Mouse (Mus musculus) myocyte (in vitro differentiated cells): ENCODE results near the gene Scarb1. TPM values are rescaled to one million over a fixed set of nuclear protein-coding genes. Genes with fewer than 3 reads are reported as not detected.

Experiments
- H3K27me3 ChIP-seq: one replicate; pipeline ENCODE4 v1.6.1; 2011; ENCODE audit not compliant: control insufficient read depth, insufficient read depth, insufficient read length
- H3K36me3 ChIP-seq: one replicate; pipeline ENCODE4 v1.6.1; 2011; ENCODE audit not compliant: control insufficient read depth, insufficient read depth
- H3K4me2 ChIP-seq: one replicate; pipeline ENCODE4 v1.6.1; 2011; ENCODE audit warnings: low read depth, control low read depth
- H3K4me3 ChIP-seq: one replicate; pipeline ENCODE4 v1.5.1; 2011; ENCODE audit warnings: mild to moderate bottlenecking, control low read depth, moderate library complexity
- H3K79me2 ChIP-seq: one replicate; pipeline ENCODE4 v1.6.1; 2011; ENCODE audit not compliant: control insufficient read depth, insufficient read depth
- H3ac ChIP-seq: one replicate; pipeline ENCODE4 v1.6.1; 2011; ENCODE audit not compliant: control insufficient read depth, insufficient read length
- CEBPB ChIP-seq: IDR thresholded peaks from 2 replicates; pipeline ENCODE4 v1.6.1; 2011; ENCODE audit warnings: mild to moderate bottlenecking, moderate library complexity; ENCODE audit not compliant: poor library complexity, insufficient read depth, severe bottlenecking
- E2F4 ChIP-seq: IDR thresholded peaks from one replicate; pipeline ENCODE4 v1.6.1; 2011; ENCODE audit warnings: mild to moderate bottlenecking, control low read depth, moderate library complexity; ENCODE audit not compliant: insufficient read depth
- MAX ChIP-seq: IDR thresholded peaks from one replicate; pipeline ENCODE4 v1.6.1; 2011; ENCODE audit warnings: low read depth, mild to moderate bottlenecking, control low read depth
- MYOD1 ChIP-seq, 3 experiments: IDR thresholded peaks; one replicate each; pipeline ENCODE4 v1.6.1; 2011; ENCODE audit warnings: control low read depth in 2 of 3, low read depth in 2 of 3, mild to moderate bottlenecking in 2 of 3, moderate library complexity in 1 of 3; ENCODE audit not compliant: insufficient read length in 2 of 3, control insufficient read depth in 1 of 3
- MYOG ChIP-seq, 3 experiments: IDR thresholded peaks; one replicate each; pipeline ENCODE4 v1.6.1; 2011; ENCODE audit warnings: control low read depth in 2 of 3, low read depth in 2 of 3, mild to moderate bottlenecking in 2 of 3; ENCODE audit not compliant: insufficient read length in 2 of 3, control insufficient read depth in 1 of 3, insufficient read depth in 1 of 3
- POLR2A ChIP-seq: IDR thresholded peaks from one replicate; pipeline ENCODE4 v1.6.1; 2011; ENCODE audit warnings: low read depth, mild to moderate bottlenecking, control low read depth, moderate library complexity; ENCODE audit not compliant: insufficient read length
- POLR2AphosphoS2 ChIP-seq: IDR thresholded peaks from one replicate; pipeline ENCODE4 v1.6.1; 2011; ENCODE audit warnings: low read depth, control low read depth; ENCODE audit not compliant: insufficient read length
- REST ChIP-seq: IDR thresholded peaks from one replicate; pipeline ENCODE4 v1.6.1; 2011; ENCODE audit warnings: mild to moderate bottlenecking, control low read depth, moderate library complexity; ENCODE audit not compliant: insufficient read depth, insufficient read length
- SRF ChIP-seq: IDR thresholded peaks from one replicate; pipeline ENCODE4 v1.6.1; 2011; ENCODE audit warnings: low read depth; ENCODE audit not compliant: control insufficient read depth, insufficient read length
- TCF12 ChIP-seq: IDR thresholded peaks from one replicate; pipeline ENCODE4 v1.6.1; 2011; ENCODE audit warnings: mild to moderate bottlenecking, control low read depth; ENCODE audit not compliant: poor library complexity, insufficient read depth, severe bottlenecking
- TCF3 ChIP-seq: IDR thresholded peaks from one replicate; pipeline ENCODE4 v1.6.1; 2011; ENCODE audit warnings: low read depth, control low read depth; ENCODE audit not compliant: insufficient read length
- USF1 ChIP-seq: IDR thresholded peaks from one replicate; pipeline ENCODE4 v1.6.1; 2011; ENCODE audit warnings: low read depth, mild to moderate bottlenecking, control low read depth, moderate library complexity
- polyA plus RNA-seq: library from polyadenylated mRNA; unstranded; fragments of >200 nt; fragmentation: generic; extraction: Trizol; gene quantifications from one replicate; pipeline ENCODE4 v1.2.1, GENCODE M21; 2012; ENCODE audit warnings: missing spikeins

Gene Scarb1
- polyA plus RNA-seq, 1 experiment: 28.6 TPM

DNA sequence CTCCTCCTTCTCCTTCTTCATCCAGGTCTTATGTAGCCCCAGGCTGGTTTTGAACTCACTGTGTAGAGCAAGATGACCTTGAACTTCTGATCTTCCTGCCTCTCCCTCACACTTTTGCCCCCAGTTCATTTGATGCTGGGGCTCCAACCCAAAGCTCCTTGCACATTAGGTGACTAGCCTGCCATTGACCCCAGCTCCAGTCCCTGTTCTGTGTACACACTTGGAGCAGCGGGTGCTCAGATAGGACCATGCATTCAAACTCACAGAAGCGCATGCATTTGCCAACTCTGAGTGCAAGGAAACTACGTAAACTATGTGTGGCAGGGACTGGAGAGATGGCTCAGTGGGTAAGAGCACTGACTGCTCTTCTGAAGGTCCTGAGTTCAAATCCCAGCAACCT, 66.1 kb downstream of the Scarb1 start:
- Histone ChIP-seq H3K27me3 (no peaks in the 10 kb centered on the region), H3K4me2 (no peak overlapping the region), H3K4me3 (no peak overlapping the region), H3ac (no peak overlapping the region), H3K79me2 (no peaks in the 10 kb centered on the region), H3K36me3 (no peaks in the 10 kb centered on the region)
- no peak for TF ChIP-seq MYOD1 (IDR thresholded peaks at IDR 0.05; ENCODE audit: control insufficient read depth in 1 of 3, insufficient read length in 2 of 3, low read depth in 2 of 3)
- no peak for TF ChIP-seq TCF12
- no peak for TF ChIP-seq MAX
- no peak for TF ChIP-seq USF1
- TF ChIP-seq CEBPB: no peak
- TF ChIP-seq TCF3: no peak
- no peak for TF ChIP-seq POLR2A
- no peak for TF ChIP-seq MYOG (IDR thresholded peaks at IDR 0.05; ENCODE audit: control insufficient read depth in 1 of 3, insufficient read depth in 1 of 3, insufficient read length in 2 of 3, low read depth in 2 of 3)
- TF ChIP-seq E2F4: no peak
- TF ChIP-seq POLR2AphosphoS2: no peak
- no peak for TF ChIP-seq REST
- TF ChIP-seq SRF: no peak

DNA sequence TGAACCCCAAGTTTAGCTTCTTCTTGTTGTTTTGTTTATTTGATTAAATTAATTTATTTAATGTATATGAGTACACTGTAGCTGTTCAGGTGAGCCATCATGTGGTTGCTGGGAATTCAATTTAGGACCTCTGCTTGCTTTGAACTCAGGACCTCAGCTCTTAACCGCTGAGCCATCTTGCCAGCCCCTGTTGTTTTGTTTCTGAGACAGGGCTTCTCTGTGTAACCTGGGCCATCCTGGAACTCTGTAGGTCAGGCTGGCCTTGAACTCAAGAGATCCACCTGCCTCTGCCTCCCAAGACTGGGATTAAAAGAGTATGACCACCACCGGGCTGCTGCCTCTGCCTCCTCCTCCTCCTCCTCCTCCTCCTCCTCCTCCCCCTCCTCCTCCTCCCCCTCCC, 66.7 kb downstream of the Scarb1 start:
- Histone ChIP-seq H3K27me3 (no peaks in the 10 kb centered on the region), H3K79me2 (no peaks in the 10 kb centered on the region), H3K4me3 (no peak overlapping the region), H3K4me2 (peak overlapping the region; percentile 50), H3K36me3 (no peaks in the 10 kb centered on the region), H3ac (no peak overlapping the region)
- TF ChIP-seq MAX (no peak), TCF12 (no peak), POLR2A (no peak), MYOD1 (IDR thresholded peaks at IDR 0.05; ENCODE audit: control insufficient read depth in 1 of 3, insufficient read length in 2 of 3, low read depth in 2 of 3) (no peak), REST (no peak), USF1 (no peak), MYOG (IDR thresholded peaks at IDR 0.05; ENCODE audit: control insufficient read depth in 1 of 3, insufficient read depth in 1 of 3, insufficient read length in 2 of 3, low read depth in 2 of 3) (no peak)

DNA sequence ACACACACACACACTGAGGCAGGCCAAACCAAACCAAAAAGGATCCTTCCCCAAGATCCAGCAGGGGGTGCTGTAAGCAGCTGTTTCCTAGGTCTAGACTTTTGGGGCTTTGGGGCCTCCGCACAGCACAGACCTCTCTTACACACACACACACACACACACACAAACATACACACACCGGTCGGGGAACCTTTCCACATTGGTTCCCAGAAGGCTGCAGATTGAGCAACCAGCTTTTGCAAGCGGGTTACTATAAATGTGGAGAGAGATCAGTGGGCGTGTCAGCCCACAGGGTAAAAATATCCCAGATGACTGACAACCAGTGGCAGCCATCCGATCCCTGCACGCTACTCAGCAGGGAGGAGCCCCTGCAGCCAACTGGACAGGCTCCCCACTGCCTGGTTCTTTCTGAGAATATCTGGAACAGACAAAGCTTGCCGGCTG, 67.2 kb downstream of the Scarb1 start:
- Histone ChIP-seq H3K36me3 (no peaks in the 10 kb centered on the region), H3K4me2 (peak overlapping the region; percentile 50), H3K79me2 (no peaks in the 10 kb centered on the region), H3ac (no peak overlapping the region), H3K27me3 (no peaks in the 10 kb centered on the region), H3K4me3 (no peak overlapping the region)
- TF ChIP-seq MAX (no peak), E2F4 (no peak), SRF (no peak), POLR2AphosphoS2 (no peak), MYOD1 (IDR thresholded peaks at IDR 0.05; ENCODE audit: control insufficient read depth in 1 of 3, insufficient read length in 2 of 3, low read depth in 2 of 3) (peak in 1 of 3 experiments; percentile 52), CEBPB (peak; percentile 93), TCF12 (peak; percentile 1), USF1 (no peak), MYOG (IDR thresholded peaks at IDR 0.05; ENCODE audit: control insufficient read depth in 1 of 3, insufficient read depth in 1 of 3, insufficient read length in 2 of 3, low read depth in 2 of 3) (peak in 2 of 3 experiments; percentile 20 to 23), TCF3 (no peak), POLR2A (no peak)

DNA sequence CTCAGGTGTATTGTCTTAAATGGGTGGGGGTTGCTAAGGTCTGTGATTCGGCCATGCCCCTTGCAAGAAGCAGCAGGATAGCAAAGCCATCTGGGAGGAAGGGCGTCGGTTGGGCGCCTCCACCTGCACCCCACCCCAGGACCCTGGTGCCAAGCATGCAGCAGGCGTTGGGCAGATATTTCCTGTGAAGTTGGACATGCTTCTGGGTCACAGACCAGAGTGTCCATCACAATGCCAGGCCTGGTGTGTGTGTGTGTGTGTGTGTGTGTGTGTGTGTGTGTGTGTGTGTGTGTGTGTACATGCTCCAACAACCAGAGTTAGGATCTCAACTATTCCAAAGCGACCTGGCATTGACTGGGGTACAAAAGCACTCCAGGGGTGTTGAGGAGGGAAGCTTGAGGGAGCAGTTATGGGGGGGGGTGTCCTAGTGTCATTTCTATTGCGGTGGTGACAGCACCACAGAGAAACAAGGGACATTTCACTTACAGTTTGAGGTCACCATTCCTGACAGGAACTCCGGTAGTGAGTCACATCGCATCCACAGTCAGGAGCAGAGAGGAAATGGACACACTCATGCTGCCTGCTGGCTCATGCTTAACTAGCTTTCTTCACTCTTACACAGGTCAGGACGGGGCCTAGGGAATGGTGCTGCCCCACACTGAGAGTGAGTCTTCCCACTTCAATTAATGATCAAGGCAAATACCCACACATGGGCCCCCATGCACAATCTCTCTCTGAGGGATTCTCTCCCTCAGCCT, 68.5 kb downstream of the Scarb1 start:
- no peak overlapping the region for H3K4me2 ChIP-seq
- H3K36me3 ChIP-seq: no peaks in the 10 kb centered on the region
- H3ac ChIP-seq: no peak overlapping the region
- no peak for TF ChIP-seq SRF
- TF ChIP-seq USF1: no peak
- no peak for TF ChIP-seq MYOD1 (IDR thresholded peaks at IDR 0.05; ENCODE audit: control insufficient read depth in 1 of 3, insufficient read length in 2 of 3, low read depth in 2 of 3)
- no peak for TF ChIP-seq E2F4
- no peak for TF ChIP-seq REST
- TF ChIP-seq CEBPB: no peak
- TF ChIP-seq MAX: no peak
- TF ChIP-seq TCF3: no peak
- no peak for TF ChIP-seq POLR2AphosphoS2
- TF ChIP-seq TCF12: no peak
- TF ChIP-seq MYOG (IDR thresholded peaks at IDR 0.05; ENCODE audit: control insufficient read depth in 1 of 3, insufficient read depth in 1 of 3, insufficient read length in 2 of 3, low read depth in 2 of 3): no peak
- TF ChIP-seq POLR2A: no peak
- no peak overlapping the region for H3K4me3 ChIP-seq
- no peaks in the 10 kb centered on the region for H3K79me2 ChIP-seq
- H3K27me3 ChIP-seq: no peaks in the 10 kb centered on the region
